Mouse (Mus musculus) megakaryocyte, embryonic 14.5 days (primary cell): ENCODE measurements at regions not wholly inside any gene's neighbourhood (a gene's known extent, or its start where the extent isn't known, plus 50 kb on each side); places are given as distances from the start of the nearest gene placed in this dataset.

Experiments used
- FLI1 ChIP-seq: IDR thresholded peaks from 2 replicates; pipeline ENCODE4 v1.6.1; 2012; ENCODE audit warnings: low read length, inconsistent platforms, mixed read lengths
- GATA1 ChIP-seq: IDR thresholded peaks from 3 replicates; pipeline ENCODE4 v1.6.1; 2012; ENCODE audit warnings: mixed read lengths, low read length, inconsistent platforms, borderline replicate concordance

DNA sequence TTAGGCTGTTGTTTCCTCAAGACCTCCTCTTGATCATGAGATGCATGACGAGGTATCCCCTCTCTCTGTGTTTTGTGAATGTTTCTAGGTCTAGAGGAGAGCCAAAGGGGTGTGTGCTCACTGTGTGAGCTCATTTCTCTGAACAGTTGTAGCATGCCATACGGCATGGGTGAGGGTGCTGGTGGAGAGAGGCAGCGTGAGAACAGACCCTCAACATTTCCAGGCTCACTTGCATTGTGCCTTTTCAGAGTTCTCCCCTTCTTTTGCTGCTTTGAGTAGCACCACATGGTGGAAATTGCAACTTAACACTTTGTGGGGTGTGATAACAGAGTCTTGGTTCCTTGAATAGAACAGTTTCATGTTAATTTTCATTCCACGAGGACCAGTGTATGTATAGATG lies 315.8 kb downstream of the Brinp2 start:
- TF ChIP-seq GATA1 (no peak), FLI1 (no peak)
